21 mouse cellular contexts compared by ENCODE assay signal in genomic region chr5:36022361-36022760, GRCm38 (mm10).
DNase-seq lines count a peak whose midpoint lies in the region; ATAC-seq lines count a peak whose summit lies in the region.
"Had no signal": no experiment of that assay in that cellular context is flagged by ENCODE, and none has a peak within 500 bp of the region (broad histone marks: within the 10 kb centered on the region; RNA-seq: fewer than 3 reads in every experiment).

No protein-coding gene starts in this region.

- no peaks in the 10 kb centered on the region for H3K27me3 ChIP-seq in forebrain, embryonic 10.5 days (ENCODE audit: poor library complexity, severe bottlenecking)
- H3K27me3 ChIP-seq in forebrain, embryonic 16.5 days (replicated peaks; ENCODE audit: control insufficient read depth, insufficient read depth, low read length) = no peaks in the 10 kb centered on the region
- no peaks in the 10 kb centered on the region for H3K27me3 ChIP-seq in midbrain, embryonic 11.5 days (ENCODE audit: control insufficient read depth, insufficient read depth, low read length)
- H3K27me3 ChIP-seq in midbrain, embryonic 16.5 days (ENCODE audit: control insufficient read depth, insufficient read depth, low read depth, low read length) = no peaks in the 10 kb centered on the region
- H3K27me3 ChIP-seq: embryonic facial prominence, embryonic 12.5 days; forebrain, embryonic 12.5 days; heart, embryonic 13.5 days had no signal

- WGBS in forebrain, embryonic 10.5 days = 70% methylated on average over 1 of the region's 1 CpGs
- WGBS in forebrain, embryonic 16.5 days = 67% methylated on average over 1 of the region's 1 CpGs
- 74% methylated on average over 1 of the region's 1 CpGs for WGBS in midbrain, embryonic 11.5 days
- 75% methylated on average over 1 of the region's 1 CpGs for WGBS in midbrain, embryonic 16.5 days

- H3K36me3 ChIP-seq in forebrain, embryonic 10.5 days (replicated peaks) = peaks cover 7% of the 10 kb centered on the region
- H3K36me3 ChIP-seq in forebrain, embryonic 16.5 days (ENCODE audit: control insufficient read depth, insufficient read depth) = no peaks in the 10 kb centered on the region
- H3K36me3 ChIP-seq in midbrain, embryonic 11.5 days (ENCODE audit: control insufficient read depth, insufficient read depth, low read length) = no peaks in the 10 kb centered on the region
- peaks cover 7% of the 10 kb centered on the region; the same call in 1 of the 2 replicates for H3K36me3 ChIP-seq in midbrain, embryonic 16.5 days (ENCODE audit: control insufficient read depth, insufficient read depth, low read length)
- H3K36me3 ChIP-seq: embryonic facial prominence, embryonic 12.5 days had no signal

- peaks cover 12% of the 10 kb centered on the region for H3K4me1 ChIP-seq in forebrain, embryonic 10.5 days
- no peaks in the 10 kb centered on the region for H3K4me1 ChIP-seq in forebrain, embryonic 16.5 days (replicated peaks; ENCODE audit: control insufficient read depth, insufficient read depth, low read length)
- H3K4me1 ChIP-seq in midbrain, embryonic 11.5 days (ENCODE audit: control insufficient read depth, insufficient read depth, low read length) = no peaks in the 10 kb centered on the region
- H3K4me1 ChIP-seq in midbrain, embryonic 16.5 days (ENCODE audit: control insufficient read depth, insufficient read depth, low read length) = no peaks in the 10 kb centered on the region
- H3K4me1 ChIP-seq: embryonic facial prominence, embryonic 12.5 days; heart, embryonic 13.5 days had no signal

- H3K9ac ChIP-seq in forebrain, embryonic 16.5 days (replicated peaks; ENCODE audit: low read depth, low read length) = no peak overlapping the region
- H3K9ac ChIP-seq in midbrain, embryonic 11.5 days (ENCODE audit: low read length) = no peak overlapping the region
- H3K9ac ChIP-seq in midbrain, embryonic 16.5 days (ENCODE audit: low read depth, low read length) = no peak overlapping the region
- H3K9ac ChIP-seq: embryonic facial prominence, embryonic 12.5 days; forebrain, embryonic 12.5 days; forebrain, postnatal 0 days; heart, embryonic 13.5 days had no signal

- intact Hi-C loops in heart, postnatal 36 days (cut with DNase I) = no loop called here

- ATAC-seq in forebrain, embryonic 16.5 days = no peak
- ATAC-seq in midbrain, embryonic 11.5 days (ENCODE audit: low FRiP score) = 0 out of 2 replicates have a peak, but pooled peaks have one; percentile 33
- ATAC-seq in midbrain, embryonic 16.5 days = no peak
- ATAC-seq: activated CD4-positive, CD25-positive, alpha-beta regulatory T cell, adult 4 months; forebrain, postnatal 0 days; hindbrain, embryonic 16.5 days; inflammation-experienced regulatory T-cells, adult 6 months had no signal

- H3K9me3 ChIP-seq in forebrain, embryonic 10.5 days = no peaks in the 10 kb centered on the region
- H3K9me3 ChIP-seq in forebrain, embryonic 16.5 days (ENCODE audit: control insufficient read depth, low read length) = no peaks in the 10 kb centered on the region
- H3K9me3 ChIP-seq in midbrain, embryonic 11.5 days (ENCODE audit: control insufficient read depth, low read length) = no peaks in the 10 kb centered on the region
- no peaks in the 10 kb centered on the region for H3K9me3 ChIP-seq in midbrain, embryonic 16.5 days (replicated peaks; ENCODE audit: control insufficient read depth, low read length, poor library complexity, severe bottlenecking)
- H3K9me3 ChIP-seq: embryonic facial prominence, embryonic 12.5 days; forebrain, embryonic 12.5 days; heart, embryonic 13.5 days had no signal

- H3K27ac ChIP-seq in forebrain, embryonic 10.5 days = peak overlapping the region; percentile 30; the same call in 1 of the 2 replicates
- H3K27ac ChIP-seq in forebrain, embryonic 16.5 days (ENCODE audit: low read length) = no peak overlapping the region
- no peak overlapping the region for H3K27ac ChIP-seq in midbrain, embryonic 11.5 days (ENCODE audit: low read depth, low read length)
- no peak overlapping the region for H3K27ac ChIP-seq in midbrain, embryonic 16.5 days (ENCODE audit: low read length)
- H3K27ac ChIP-seq: embryonic facial prominence, embryonic 12.5 days; forebrain, embryonic 12.5 days; heart, embryonic 13.5 days had no signal

- no peak overlapping the region for H3K4me2 ChIP-seq in forebrain, embryonic 16.5 days (ENCODE audit: low read length)
- H3K4me2 ChIP-seq in midbrain, embryonic 11.5 days = no peak overlapping the region
- H3K4me2 ChIP-seq in midbrain, embryonic 16.5 days (ENCODE audit: low read length) = no peak overlapping the region
- H3K4me2 ChIP-seq: embryonic facial prominence, embryonic 12.5 days; forebrain, embryonic 12.5 days; heart, embryonic 13.5 days had no signal

- no peak overlapping the region for H3K4me3 ChIP-seq in forebrain, embryonic 10.5 days
- no peak overlapping the region for H3K4me3 ChIP-seq in forebrain, embryonic 16.5 days (replicated peaks; ENCODE audit: low read length)
- H3K4me3 ChIP-seq in midbrain, embryonic 11.5 days (ENCODE audit: low read depth, low read length) = no peak overlapping the region
- no peak overlapping the region for H3K4me3 ChIP-seq in midbrain, embryonic 16.5 days (ENCODE audit: low read depth, low read length)
- H3K4me3 ChIP-seq: embryonic facial prominence, embryonic 12.5 days; forebrain, embryonic 12.5 days; heart, embryonic 13.5 days had no signal

- DNase-seq in forebrain, embryonic 10.5 days (ENCODE audit: extremely low spot score, low spot score) = no peak
- DNase-seq in midbrain, embryonic 11.5 days (ENCODE audit: low spot score, missing footprints) = no peak
- DNase-seq in mesoderm, embryonic 11.5 days (ENCODE audit: low read depth, low spot score) = peak; percentile 37
- DNase-seq in kidney, postnatal 25 days = no peak
- no peak for DNase-seq in heart, postnatal 36 days
- DNase-seq: adrenal gland, postnatal 14 days; cerebellum, adult 11-12 months; cerebellum, adult 9-10 months; cerebellum, postnatal 25 days; forebrain, postnatal 0 days; gastrocnemius, postnatal 14 days; heart, adult 11 months; heart, postnatal 4 days had no signal
